18 mouse cellular contexts compared by ENCODE assay signal in genomic region chr15:87818566-87818965, GRCm38 (mm10).
DNase-seq lines count a peak whose midpoint lies in the region; TF ChIP-seq lines count a peak whose summit lies in the region.
"Had no signal": no experiment of that assay in that cellular context is flagged by ENCODE, and none has a peak within 500 bp of the region (broad histone marks: within the 10 kb centered on the region; RNA-seq: fewer than 3 reads in every experiment).

No protein-coding gene starts in this region.

- no peak overlapping the region for H3K4me3 ChIP-seq in C2C12 (ENCODE audit: insufficient read depth, poor library complexity, severe bottlenecking)
- H3K4me3 ChIP-seq in left cerebral cortex, adult 2 months: no peak overlapping the region
- H3K4me3 ChIP-seq: limb, embryonic 13.5 days; liver, embryonic 15.5 days; megakaryocyte, embryonic 14.5 days had no signal

- H3ac ChIP-seq in C2C12 (ENCODE audit: control insufficient read depth, insufficient read length, low read depth): no peak overlapping the region

- peak; percentile 35 for DNase-seq in heart, adult 11 months
- no peak for DNase-seq in heart, adult 8-10 months (ENCODE audit: low spot score)
- peak; percentile 34 for DNase-seq in embryo, embryonic 11 days
- peak; percentile 33 for DNase-seq in mesoderm, embryonic 11.5 days (ENCODE audit: low read depth, low spot score)
- no peak for DNase-seq in frontal cortex, postnatal 14 days (ENCODE audit: low spot score in 2 of 2)
- DNase-seq in layer of hippocampus, adult 8-10 months (ENCODE audit: low spot score in 2 of 2): no peak
- no peak for DNase-seq in left cerebral cortex, adult 2 months (ENCODE audit: extremely low spot score in 1 of 2, low spot score in 2 of 2)
- DNase-seq: cerebellum, adult 11 months; cerebellum, postnatal 36 days; heart, adult 18-20 months; kidney, adult 8-10 months; kidney, postnatal 4 days; lung, postnatal 10 days; thymus, postnatal 36 days had no signal

- no peak for TF ChIP-seq CTCF in C2C12 (IDR thresholded peaks at IDR 0.05; ENCODE audit: control insufficient read depth, insufficient read depth, insufficient read length)
- no peak for TF ChIP-seq CTCF in left cerebral cortex, adult 2 months (IDR thresholded peaks at IDR 0.05)

- H3K79me3 ChIP-seq in C2C12 (ENCODE audit: low read depth): no peaks in the 10 kb centered on the region

- H3K36me3 ChIP-seq in C2C12 (ENCODE audit: control insufficient read depth, insufficient read depth): no peaks in the 10 kb centered on the region
- H3K36me3 ChIP-seq: limb, embryonic 13.5 days; liver, embryonic 15.5 days had no signal

- peaks cover 2% of the 10 kb centered on the region for H3K27me3 ChIP-seq in C2C12 (ENCODE audit: control insufficient read depth, insufficient read depth, insufficient read length)
- H3K27me3 ChIP-seq: limb, embryonic 13.5 days; liver, embryonic 15.5 days; megakaryocyte, embryonic 14.5 days had no signal

- intact Hi-C loops in left cerebral cortex, adult 2 months (cut with DNase I): no loop called here

- no peak overlapping the region for H3K27ac ChIP-seq in left cerebral cortex, adult 2 months
- H3K27ac ChIP-seq: limb, embryonic 13.5 days; liver, embryonic 15.5 days had no signal

- H3K79me2 ChIP-seq in C2C12 (ENCODE audit: control insufficient read depth, insufficient read depth): no peaks in the 10 kb centered on the region

TF ChIP-seq in C2C12, 6 proteins besides CTCF, POLR2A, EP300 and RAD21:
- peak; percentile 71 for TF ChIP-seq CEBPB (IDR thresholded peaks at IDR 0.05; ENCODE audit: low read depth)
- TF ChIP-seq FOSL1 (IDR thresholded peaks at IDR 0.05; ENCODE audit: insufficient read depth, low read length, poor library complexity, severe bottlenecking): no peak

Comparison
In these comparisons a context has a peak if more than half of its experiments do, and no peak if none do; other contexts are left out.
1. DNase-seq: peak in heart, adult 11 months (single experiment), embryo, embryonic 11 days (single experiment) and mesoderm, embryonic 11.5 days (single experiment); none in heart, adult 8-10 months (single experiment), frontal cortex, postnatal 14 days (0 of 2), layer of hippocampus, adult 8-10 months (0 of 2) and left cerebral cortex, adult 2 months (0 of 2).